Mouse (Mus musculus) bone marrow, adult 2 months (tissue): ENCODE results near the gene Mlf2.

Experiments
- CTCF ChIP-seq: fragments of 200-500 bp; IDR thresholded peaks from 2 replicates; pipeline ENCODE4 v1.5.1; 2011; ENCODE audit warnings: low read length, control low read depth; ENCODE audit not compliant: control insufficient read depth, insufficient read depth
- POLR2A ChIP-seq: fragments of 200-500 bp; IDR thresholded peaks from 2 replicates; pipeline ENCODE4 v1.6.1; 2011; ENCODE audit warnings: low read depth, mild to moderate bottlenecking, control low read depth, low read length, borderline replicate concordance; ENCODE audit not compliant: control insufficient read depth

DNA sequence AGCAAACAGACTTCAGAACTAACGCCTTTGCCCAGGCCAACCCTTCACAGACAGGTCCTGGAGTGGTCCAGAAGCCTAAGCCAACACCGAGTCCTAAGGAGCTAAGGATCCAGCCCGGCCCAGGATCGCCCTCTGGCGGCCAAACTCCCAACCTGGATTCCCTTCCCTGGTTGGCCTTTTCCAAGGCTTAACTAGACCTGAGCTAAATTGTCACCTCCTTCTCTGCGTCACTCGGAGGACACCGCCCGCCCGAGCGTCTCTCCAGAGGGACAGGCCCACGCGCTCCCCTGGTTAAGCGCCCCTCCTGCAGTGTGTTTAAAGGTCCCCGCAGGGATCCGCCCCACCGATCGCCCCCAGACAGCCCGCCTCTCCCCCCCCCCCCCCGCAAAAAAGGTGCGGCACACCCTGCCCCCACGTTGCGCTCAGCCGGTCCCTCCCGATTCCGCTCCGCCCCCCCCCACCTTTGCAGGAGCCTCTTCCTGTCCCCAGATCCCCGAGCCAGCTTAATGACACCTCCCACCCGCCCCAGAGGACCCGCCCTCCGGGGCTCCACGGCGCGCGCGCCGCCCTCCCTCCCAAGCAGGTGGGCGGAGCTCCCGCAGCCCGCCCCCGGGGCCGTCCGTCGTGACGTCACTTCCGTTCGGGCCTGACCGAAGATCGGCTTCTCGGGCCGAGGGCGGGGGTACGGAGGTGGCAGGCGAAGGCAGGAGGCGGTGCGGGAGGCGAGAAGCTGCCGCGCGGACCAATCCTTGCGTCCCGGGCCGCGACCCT is at the start of gene Mlf2:
- TF ChIP-seq CTCF: peak; percentile 93
- TF ChIP-seq POLR2A: peak; percentile 85
